Mouse (Mus musculus): ENCODE data around the gene Fam19a1. TPM values are rescaled to one million over a fixed set of nuclear protein-coding genes. Genes with fewer than 3 reads are reported as not detected.

Gene Fam19a1
- polyA plus RNA-seq, 1 experiment from 2014 or later = 2.3 TPM

DNA sequence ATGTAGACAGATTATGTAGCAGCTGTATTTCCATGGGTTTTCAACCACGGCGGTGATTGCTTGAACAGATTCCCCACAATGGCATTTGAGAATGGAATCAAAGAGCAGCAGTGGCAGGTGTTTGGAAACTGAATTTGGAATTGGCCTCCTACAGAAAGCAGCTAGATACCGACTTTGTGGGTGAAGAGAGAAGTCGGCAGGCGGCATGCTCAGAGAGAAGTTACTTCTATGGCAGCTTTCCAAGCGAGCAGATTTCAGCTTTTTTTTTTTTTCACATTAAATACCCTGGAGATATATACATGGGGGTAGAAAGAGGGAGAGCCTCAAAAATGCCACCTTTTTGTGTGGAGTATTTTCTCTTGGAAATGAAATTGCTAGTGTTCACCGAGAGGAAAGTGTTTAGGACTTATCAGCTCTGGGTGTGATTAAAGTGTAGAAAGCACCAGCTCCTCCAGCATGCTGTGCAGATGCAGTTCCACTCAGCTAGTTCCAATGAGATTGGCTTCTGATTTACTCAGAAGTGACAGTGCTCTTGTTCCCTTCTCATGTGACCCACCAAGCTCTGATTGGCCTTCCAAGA lies 236.6 kb downstream of the Fam19a1 start:
- no peak overlapping the region for H3K4me3 ChIP-seq (ENCODE audit: low read depth, low read length)
- ATAC-seq (no peak), DNase-seq (ENCODE audit: low spot score) (no peak)
- H3K9me3 ChIP-seq (ENCODE audit: low read length) = no peaks in the 10 kb centered on the region
- no peaks in the 10 kb centered on the region for H3K4me1 ChIP-seq (ENCODE audit: insufficient read depth, low read depth, low read length)
- no peaks in the 10 kb centered on the region for H3K27me3 ChIP-seq (replicated peaks; ENCODE audit: insufficient read depth, low read length)
- H3K27ac ChIP-seq (ENCODE audit: low read length) = no peak overlapping the region
- TF ChIP-seq CTCF (IDR thresholded peaks at IDR 0.05) (no peak), EP300 (IDR thresholded peaks at IDR 0.05) (no peak)
- H3K9ac ChIP-seq (replicated peaks; ENCODE audit: low read depth) = no peak overlapping the region
- H3K36me3 ChIP-seq (ENCODE audit: insufficient read depth, low read length) = no peaks in the 10 kb centered on the region
- WGBS = 76% methylated on average over 7 of the region's 7 CpGs
- no peak overlapping the region for H3K4me2 ChIP-seq (replicated peaks; ENCODE audit: low read depth, low read length)

DNA sequence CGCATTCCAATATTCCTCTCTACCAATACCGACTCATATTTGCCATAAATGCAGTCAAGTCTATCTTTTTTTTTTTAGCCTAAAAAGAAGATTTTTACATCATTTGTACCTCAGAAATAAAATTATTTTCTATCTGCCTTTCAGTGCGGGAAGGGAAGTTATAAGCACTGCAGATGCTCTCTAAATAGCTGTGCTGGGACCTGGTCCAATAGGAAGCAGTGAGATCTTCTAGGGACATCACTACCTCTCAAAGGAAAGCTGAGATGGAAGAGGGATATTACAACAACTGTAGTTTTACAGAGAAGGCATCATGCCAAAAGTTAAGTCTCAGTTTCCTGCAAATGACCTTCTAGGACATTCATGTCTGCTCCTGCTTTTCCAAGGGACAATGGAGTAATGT lies 256.6 kb downstream of the Fam19a1 start:
- ATAC-seq = no peak
- Histone ChIP-seq H3K4me1 (ENCODE audit: insufficient read depth, low read depth, low read length) (no peaks in the 10 kb centered on the region), H3K27me3 (replicated peaks; ENCODE audit: insufficient read depth, low read length) (no peaks in the 10 kb centered on the region), H3K9me3 (ENCODE audit: low read length) (no peaks in the 10 kb centered on the region), H3K9ac (replicated peaks; ENCODE audit: low read depth) (no peak overlapping the region), H3K27ac (ENCODE audit: low read length) (no peak overlapping the region), H3K36me3 (ENCODE audit: insufficient read depth, low read length) (no peaks in the 10 kb centered on the region), H3K4me2 (replicated peaks; ENCODE audit: low read depth, low read length) (no peak overlapping the region), H3K4me3 (ENCODE audit: low read depth, low read length) (no peak overlapping the region)
- DNase-seq (ENCODE audit: low spot score) = no peak
- TF ChIP-seq CTCF (IDR thresholded peaks at IDR 0.05) = no peak
- no peak for TF ChIP-seq EP300 (IDR thresholded peaks at IDR 0.05)
- 78% methylated on average over 3 of the region's 3 CpGs for WGBS

DNA sequence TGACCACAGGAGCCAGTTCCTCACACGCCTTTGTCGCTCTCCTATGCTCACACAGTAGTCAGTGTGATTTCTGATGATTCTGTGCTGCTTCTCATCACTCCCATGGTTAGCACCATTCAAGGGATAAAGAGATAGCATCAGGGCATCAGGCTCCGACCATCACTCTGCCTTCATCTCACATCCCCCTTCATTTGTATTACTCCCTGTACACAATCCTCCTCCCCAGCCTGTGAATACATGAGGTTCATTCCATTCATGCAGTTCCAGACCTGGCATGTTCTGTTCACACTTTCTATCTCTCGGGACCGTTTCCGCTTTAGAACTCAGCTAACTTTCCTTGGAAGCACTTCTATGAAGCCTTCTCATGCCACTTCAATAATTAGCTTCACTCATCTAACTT lies 259.9 kb downstream of the Fam19a1 start:
- Histone ChIP-seq H3K27ac (ENCODE audit: low read length) (no peak overlapping the region), H3K36me3 (ENCODE audit: insufficient read depth, low read length) (no peaks in the 10 kb centered on the region), H3K4me1 (ENCODE audit: insufficient read depth, low read depth, low read length) (no peaks in the 10 kb centered on the region), H3K9me3 (ENCODE audit: low read length) (no peaks in the 10 kb centered on the region), H3K9ac (replicated peaks; ENCODE audit: low read depth) (no peak overlapping the region), H3K4me3 (ENCODE audit: low read depth, low read length) (no peak overlapping the region), H3K4me2 (replicated peaks; ENCODE audit: low read depth, low read length) (no peak overlapping the region), H3K27me3 (replicated peaks; ENCODE audit: insufficient read depth, low read length) (no peaks in the 10 kb centered on the region)
- no peak for ATAC-seq
- DNase-seq (ENCODE audit: low spot score) = no peak
- 87% methylated on average over 6 of the region's 6 CpGs for WGBS
- no peak for TF ChIP-seq CTCF (IDR thresholded peaks at IDR 0.05)
- no peak for TF ChIP-seq EP300 (IDR thresholded peaks at IDR 0.05)

DNA sequence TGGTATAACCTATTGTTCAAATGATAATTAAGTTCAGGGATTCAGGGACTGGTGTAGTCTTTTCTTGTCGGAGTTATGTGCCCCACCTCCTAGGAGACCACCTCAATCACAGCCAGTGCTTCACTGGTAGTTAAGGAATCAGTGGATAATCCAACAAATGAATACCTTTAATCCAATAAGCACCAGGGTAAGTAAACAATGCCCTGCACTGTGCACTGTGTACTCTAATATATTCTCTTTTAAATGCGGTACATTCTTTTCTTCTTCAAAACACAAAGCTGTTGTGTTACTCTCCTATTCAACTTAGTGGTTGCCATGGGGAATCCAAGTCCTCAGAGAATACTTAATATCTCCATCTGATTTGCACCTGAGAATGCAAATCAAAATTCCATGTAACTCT lies 260.3 kb downstream of the Fam19a1 start:
- no peaks in the 10 kb centered on the region for H3K36me3 ChIP-seq (ENCODE audit: insufficient read depth, low read length)
- TF ChIP-seq EP300 (IDR thresholded peaks at IDR 0.05) (no peak), CTCF (IDR thresholded peaks at IDR 0.05) (no peak)
- H3K4me2 ChIP-seq (replicated peaks; ENCODE audit: low read depth, low read length) = no peak overlapping the region
- H3K27ac ChIP-seq (ENCODE audit: low read length) = no peak overlapping the region
- WGBS = 75% methylated on average over 2 of the region's 2 CpGs
- H3K4me3 ChIP-seq (ENCODE audit: low read depth, low read length) = no peak overlapping the region
- ATAC-seq = no peak
- no peaks in the 10 kb centered on the region for H3K27me3 ChIP-seq (replicated peaks; ENCODE audit: insufficient read depth, low read length)
- H3K4me1 ChIP-seq (ENCODE audit: insufficient read depth, low read depth, low read length) = no peaks in the 10 kb centered on the region
- no peaks in the 10 kb centered on the region for H3K9me3 ChIP-seq (ENCODE audit: low read length)
- no peak for DNase-seq (ENCODE audit: low spot score)
- no peak overlapping the region for H3K9ac ChIP-seq (replicated peaks; ENCODE audit: low read depth)

DNA sequence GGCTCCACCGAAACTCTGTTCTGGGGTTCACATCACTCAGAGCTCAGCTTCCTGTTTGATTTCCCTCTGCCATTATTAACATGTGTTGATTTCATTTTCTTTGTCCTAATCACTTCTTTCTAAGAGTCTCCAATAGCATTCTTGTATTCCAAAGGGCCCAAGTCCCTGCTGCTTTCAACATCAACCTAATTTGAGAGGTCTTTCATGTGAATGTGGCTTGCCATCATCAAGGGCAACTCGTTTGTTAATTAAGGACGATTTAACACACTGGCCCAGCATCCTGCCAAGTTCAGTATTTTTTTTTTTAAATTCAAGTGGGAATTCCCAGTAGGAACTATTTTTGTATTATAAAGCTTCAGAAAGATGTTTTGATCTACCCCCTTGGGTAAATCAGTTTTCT lies 263.8 kb downstream of the Fam19a1 start:
- no peaks in the 10 kb centered on the region for H3K4me1 ChIP-seq (ENCODE audit: insufficient read depth, low read depth, low read length)
- no peaks in the 10 kb centered on the region for H3K9me3 ChIP-seq (ENCODE audit: low read length)
- H3K4me2 ChIP-seq (replicated peaks; ENCODE audit: low read depth, low read length) = no peak overlapping the region
- 76% methylated on average over 3 of the region's 3 CpGs for WGBS
- no peak overlapping the region for H3K9ac ChIP-seq (replicated peaks; ENCODE audit: low read depth)
- no peak overlapping the region for H3K27ac ChIP-seq (ENCODE audit: low read length)
- no peaks in the 10 kb centered on the region for H3K36me3 ChIP-seq (ENCODE audit: insufficient read depth, low read length)
- no peak for TF ChIP-seq EP300 (IDR thresholded peaks at IDR 0.05)
- TF ChIP-seq CTCF (IDR thresholded peaks at IDR 0.05) = no peak
- DNase-seq (ENCODE audit: low spot score) (no peak), ATAC-seq (no peak)
- no peaks in the 10 kb centered on the region for H3K27me3 ChIP-seq (replicated peaks; ENCODE audit: insufficient read depth, low read length)
- no peak overlapping the region for H3K4me3 ChIP-seq (ENCODE audit: low read depth, low read length)

DNA sequence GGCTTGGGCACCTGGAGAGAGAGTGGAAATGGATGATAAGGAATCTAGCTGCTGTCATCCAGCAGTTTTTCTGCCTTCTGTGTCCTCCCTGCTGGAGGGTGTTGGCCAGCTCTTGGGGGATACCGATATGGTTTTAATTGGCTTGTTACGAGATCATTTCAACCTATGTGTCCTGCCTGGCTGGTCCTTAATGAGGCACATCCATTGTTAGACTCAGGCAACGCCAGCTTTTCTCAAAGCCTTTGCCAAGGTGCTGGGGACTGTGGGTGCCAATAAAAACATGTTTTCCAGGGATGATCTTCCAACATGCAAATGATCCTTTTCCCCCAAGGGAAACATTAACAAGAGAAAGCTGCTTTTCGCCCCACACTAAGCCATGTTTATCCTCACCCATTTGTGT lies 266.3 kb downstream of the Fam19a1 start:
- DNase-seq (ENCODE audit: low spot score) (no peak), ATAC-seq (no peak)
- no peak for TF ChIP-seq CTCF (IDR thresholded peaks at IDR 0.05)
- no peak for TF ChIP-seq EP300 (IDR thresholded peaks at IDR 0.05)
- Histone ChIP-seq H3K4me2 (replicated peaks; ENCODE audit: low read depth, low read length) (no peak overlapping the region), H3K36me3 (ENCODE audit: insufficient read depth, low read length) (no peaks in the 10 kb centered on the region), H3K27ac (ENCODE audit: low read length) (no peak overlapping the region), H3K9me3 (ENCODE audit: low read length) (no peaks in the 10 kb centered on the region), H3K9ac (replicated peaks; ENCODE audit: low read depth) (no peak overlapping the region), H3K4me1 (ENCODE audit: insufficient read depth, low read depth, low read length) (no peaks in the 10 kb centered on the region), H3K27me3 (replicated peaks; ENCODE audit: insufficient read depth, low read length) (no peaks in the 10 kb centered on the region), H3K4me3 (ENCODE audit: low read depth, low read length) (no peak overlapping the region)
- 67% methylated on average over 4 of the region's 4 CpGs for WGBS

DNA sequence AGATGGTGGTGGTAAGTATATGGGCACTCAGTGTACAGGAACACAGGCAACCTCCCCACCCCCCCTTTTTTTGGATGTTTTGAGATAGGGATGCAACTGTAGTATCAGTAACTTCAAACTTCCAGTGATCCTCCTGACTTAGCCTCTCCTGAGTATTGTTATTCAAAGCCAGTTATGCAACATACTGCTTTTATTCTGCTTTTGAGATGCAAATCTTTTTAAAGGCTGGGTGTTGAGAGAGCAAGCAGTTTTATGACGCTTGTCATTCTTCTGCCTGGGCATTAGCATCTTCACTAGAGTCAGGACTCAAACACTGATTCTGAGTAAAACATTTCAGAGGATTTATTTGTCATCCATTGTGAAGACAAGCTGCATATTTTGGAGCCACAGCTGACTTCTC lies 271.5 kb downstream of the Fam19a1 start:
- 83% methylated on average over 1 of the region's 1 CpGs for WGBS
- DNase-seq (ENCODE audit: low spot score) = no peak
- ATAC-seq = no peak

More for the DNA sequence above, 271.5 kb downstream of the Fam19a1 start:
- Histone ChIP-seq H3K9ac (replicated peaks; ENCODE audit: low read depth) (no peak overlapping the region), H3K4me3 (ENCODE audit: low read depth, low read length) (no peak overlapping the region), H3K27me3 (replicated peaks; ENCODE audit: insufficient read depth, low read length) (no peaks in the 10 kb centered on the region), H3K4me1 (ENCODE audit: insufficient read depth, low read depth, low read length) (no peaks in the 10 kb centered on the region), H3K27ac (ENCODE audit: low read length) (no peak overlapping the region), H3K4me2 (replicated peaks; ENCODE audit: low read depth, low read length) (no peak overlapping the region), H3K9me3 (ENCODE audit: low read length) (no peaks in the 10 kb centered on the region), H3K36me3 (ENCODE audit: insufficient read depth, low read length) (no peaks in the 10 kb centered on the region)
- no peak for TF ChIP-seq EP300 (IDR thresholded peaks at IDR 0.05)
- no peak for TF ChIP-seq CTCF (IDR thresholded peaks at IDR 0.05)

Data from lung, postnatal 0 days (tissue).